Mouse (Mus musculus) testis, adult 2 months (tissue): Measurements from ENCODE around the gene Rxra.

Experiments
- CTCF ChIP-seq: fragments of 200-500 bp; IDR thresholded peaks from 2 replicates; pipeline ENCODE4 v1.5.1; 2012; ENCODE audit warnings: low read depth, mild to moderate bottlenecking, inconsistent platforms, low read length, moderate library complexity; ENCODE audit not compliant: control insufficient read depth, insufficient read depth, insufficient replicate concordance
- POLR2A ChIP-seq: fragments of 200-500 bp; IDR thresholded peaks from 2 replicates; pipeline ENCODE4 v1.6.1; 2012; ENCODE audit warnings: low read depth, mild to moderate bottlenecking, inconsistent platforms, low read length, moderate library complexity; ENCODE audit not compliant: control insufficient read depth

- no peak for TF ChIP-seq CTCF
- no peak for TF ChIP-seq POLR2A
Observed at GRCm38 (mm10) chr2:27780162-27780561, 103.9 kb downstream of the Rxra start.
